Mouse (Mus musculus) adrenal gland, adult 2 months (tissue): ENCODE measurements around the gene Psma6. TPM values are rescaled to one million over a fixed set of nuclear protein-coding genes. Genes with fewer than 3 reads are reported as not detected.

Experiments
- DNase-seq: peaks from one replicate; pipeline ENCODE4 v3.0.0; 2021
- polyA plus RNA-seq: library from polyadenylated mRNA; depleted of rRNA; stranded (reverse); fragments of >200 nt; gene quantifications from 2 replicates; pipeline ENCODE4 v1.2.3, GENCODE M21; 2012
- total RNA-seq, 2 experiments: library from RNA; stranded (reverse); gene quantifications; 2 replicates each; pipeline ENCODE4 v1.2.3; 2021

Psma6 gene
- total and polyA plus RNA-seq, 3 experiments, result 14.8 to 242 (median 208) TPM

DNA sequence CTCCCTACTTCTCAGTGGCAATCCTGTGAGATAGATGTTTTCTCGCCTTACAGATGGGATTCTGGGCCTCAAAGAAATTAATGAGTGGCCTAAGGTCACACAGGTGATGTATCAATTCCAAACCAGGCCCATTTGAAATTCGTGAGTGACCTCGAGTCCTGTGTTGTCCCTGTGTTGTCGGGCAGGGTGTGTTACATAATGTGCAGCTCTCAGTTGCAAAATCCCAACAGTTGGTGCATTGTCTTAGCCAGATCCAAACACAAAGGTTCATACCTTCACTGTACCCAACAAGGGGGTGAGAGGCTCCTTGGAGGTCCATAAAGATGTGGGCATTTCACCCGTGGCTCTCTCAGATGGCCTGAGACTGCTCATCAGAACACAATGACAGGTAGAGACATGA, 56.4 kb downstream of the Psma6 start:
- no peak for DNase-seq

DNA sequence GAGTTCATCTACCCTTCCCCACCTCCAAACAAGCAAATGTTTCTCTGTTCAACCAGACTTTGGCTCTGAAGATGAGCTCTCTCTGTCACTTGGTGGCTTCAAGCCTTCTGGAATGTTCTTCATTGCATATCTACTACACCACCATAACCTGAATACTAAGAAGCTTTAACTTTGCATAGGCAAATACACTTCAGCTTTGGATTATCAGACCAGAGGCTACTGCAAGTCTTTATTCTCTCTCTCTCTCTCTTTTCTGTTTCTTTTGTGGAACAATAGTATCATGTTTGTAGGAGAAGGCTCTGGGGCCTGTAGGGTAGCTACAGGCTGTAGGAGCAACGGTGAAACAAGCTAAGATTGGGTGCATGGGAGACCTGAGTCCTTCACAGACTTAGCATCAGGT, 58.2 kb downstream of the Psma6 start:
- no peak for DNase-seq

DNA sequence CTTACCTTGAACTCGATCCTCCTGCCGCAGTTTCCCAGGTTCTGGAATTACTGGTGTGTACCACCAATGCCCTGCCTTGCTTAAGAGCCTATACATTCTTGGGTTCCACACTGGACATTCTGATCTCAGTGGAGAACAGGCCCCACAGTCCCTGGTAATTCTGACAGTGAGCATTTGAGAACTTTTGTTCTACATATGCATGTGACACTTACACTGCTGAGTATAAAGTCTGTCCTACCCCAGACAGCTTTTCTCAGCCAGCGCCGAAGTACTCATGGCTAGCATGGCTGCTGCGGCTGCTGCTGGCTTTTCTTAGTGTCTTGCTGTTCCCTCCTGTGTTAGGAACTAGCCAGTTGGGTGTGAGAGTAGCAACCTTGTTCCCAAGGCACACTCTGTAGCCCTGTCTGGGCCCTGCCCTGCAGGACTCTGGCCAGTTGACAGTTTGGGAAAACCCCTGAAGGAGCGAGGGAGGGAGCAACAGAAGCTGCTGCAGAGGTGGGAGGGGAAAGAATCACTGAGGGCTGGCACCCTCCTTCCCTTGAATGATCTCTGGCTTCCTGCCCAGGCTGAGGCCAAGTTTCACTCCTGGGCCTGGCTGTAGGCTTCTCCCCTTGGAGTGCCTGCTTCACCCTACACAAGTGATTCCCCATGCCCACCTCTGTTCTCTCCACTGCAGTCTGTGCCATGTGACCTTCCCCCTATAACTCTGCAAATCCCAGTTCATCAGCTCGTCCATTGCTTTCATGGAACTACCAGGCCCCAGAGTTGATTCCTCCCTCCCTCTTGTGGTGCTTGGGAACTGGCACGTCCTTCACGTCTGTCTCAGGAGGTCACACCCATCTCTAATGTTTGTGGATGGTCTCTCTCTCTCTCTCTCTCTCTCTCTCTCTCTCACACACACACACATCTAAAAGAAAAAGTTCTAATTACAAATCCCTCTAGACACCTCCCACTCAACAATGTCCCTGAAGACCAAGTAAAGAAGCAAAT, 59.1 kb downstream of the Psma6 start:
- peak; percentile 89 for DNase-seq

DNA sequence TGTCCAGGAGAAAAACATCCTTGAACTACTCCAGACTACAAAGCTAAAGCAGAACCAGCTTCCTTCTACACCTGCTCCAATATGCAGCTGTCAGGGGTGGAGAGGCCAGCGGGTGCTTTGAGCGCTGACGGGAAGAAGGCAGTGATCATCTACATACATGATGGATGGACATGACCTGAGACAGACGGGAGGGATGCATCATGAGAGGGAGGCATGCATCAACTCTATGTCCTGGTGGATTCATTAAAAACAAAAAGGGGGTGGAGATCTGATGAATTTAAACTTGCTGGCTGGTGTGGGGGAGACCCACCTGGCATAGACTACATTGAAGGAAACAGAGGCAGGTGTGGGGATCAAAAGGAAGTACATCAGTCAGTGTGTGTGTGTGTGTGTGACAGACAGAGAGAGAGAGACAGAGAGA, 60.0 kb downstream of the Psma6 start:
- no peak for DNase-seq

DNA sequence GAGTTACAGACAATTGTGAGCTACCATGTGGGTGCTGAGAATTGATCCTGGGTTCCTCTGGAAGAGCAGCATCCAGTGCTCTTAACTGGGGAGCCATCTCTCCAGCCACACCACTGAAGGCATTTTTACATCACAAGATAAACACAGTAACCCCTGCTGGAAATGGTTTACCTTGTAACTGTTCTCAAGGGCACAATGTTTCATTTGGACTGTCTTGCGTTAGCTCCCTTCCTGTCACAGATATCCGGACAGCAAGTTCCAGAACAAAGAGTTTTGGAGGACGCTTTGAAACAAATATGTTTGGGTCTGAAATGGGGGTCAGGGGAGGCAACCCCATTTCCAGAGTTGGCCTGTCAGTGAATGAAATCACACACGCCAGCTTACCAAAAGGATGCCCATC, 61.6 kb downstream of the Psma6 start:
- no peak for DNase-seq

DNA sequence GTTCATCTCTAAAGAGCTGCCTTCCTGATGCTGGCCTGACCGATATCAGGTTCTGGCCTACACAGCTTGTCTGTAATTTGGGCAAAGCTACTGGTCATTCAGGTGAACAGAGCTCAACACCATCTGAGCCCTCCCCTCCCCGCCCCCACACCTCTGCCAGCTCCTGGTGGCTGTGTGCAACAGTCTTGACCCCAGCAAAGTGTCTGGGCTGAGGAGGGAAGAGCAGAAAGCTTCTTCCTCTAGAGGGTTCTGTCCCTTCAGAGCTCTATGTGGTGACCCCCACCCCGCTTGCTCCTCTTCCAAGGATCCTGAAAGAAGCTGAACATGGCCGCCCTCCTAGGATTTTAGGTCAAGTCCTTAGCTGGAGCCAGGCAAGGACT, 62.3 kb downstream of the Psma6 start:
- DNase-seq, result no peak

DNA sequence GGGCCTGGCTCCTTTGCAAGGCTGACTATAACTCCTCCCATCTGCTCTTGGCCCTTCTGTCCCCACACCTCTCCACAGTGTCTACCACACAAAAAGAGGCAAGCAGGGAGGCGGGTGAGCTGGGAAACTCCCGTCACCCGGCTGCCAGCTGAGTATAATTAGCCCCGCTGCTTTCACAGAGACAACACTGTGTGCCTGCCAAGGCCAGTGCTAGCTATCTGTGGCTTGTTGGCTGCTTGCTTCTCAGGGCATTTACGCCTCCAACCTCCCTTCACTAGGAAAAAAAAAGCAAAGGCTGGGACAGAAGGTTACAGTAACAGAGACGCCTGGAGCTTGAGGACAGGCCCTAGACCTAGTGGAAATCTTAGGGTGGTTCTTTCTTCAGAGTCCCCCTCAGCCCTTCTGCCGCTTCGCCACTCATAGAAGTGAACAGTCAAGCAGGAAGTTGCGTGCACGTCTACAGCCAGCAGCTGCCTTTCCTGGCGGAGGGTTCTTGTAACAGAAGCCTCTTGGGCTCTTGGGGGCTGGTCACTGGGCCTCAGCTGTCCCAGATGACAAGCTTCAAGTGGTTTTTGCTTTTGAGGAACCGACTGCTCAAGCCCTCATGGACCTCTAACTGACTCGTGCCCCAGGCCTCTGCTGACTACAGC, 62.8 kb downstream of the Psma6 start:
- DNase-seq, result peak; percentile 79

DNA sequence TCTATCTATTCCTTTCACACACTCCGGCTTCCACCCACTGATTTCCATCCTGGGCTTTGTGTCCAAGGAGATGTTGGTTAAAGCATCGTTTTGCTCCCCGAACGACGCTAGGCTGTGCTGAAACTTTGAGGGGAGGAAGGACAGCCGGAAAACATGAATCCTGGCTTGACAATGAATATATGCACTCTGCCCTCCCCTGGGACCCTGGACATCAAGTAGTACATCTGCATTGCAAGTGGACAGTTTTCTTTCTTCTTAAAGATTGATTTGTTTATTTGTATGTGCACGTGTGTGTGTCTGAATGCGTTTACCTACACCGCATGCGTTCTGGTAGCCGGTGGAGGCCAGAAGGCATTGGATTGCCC, 63.4 kb downstream of the Psma6 start:
- no peak for DNase-seq

DNA sequence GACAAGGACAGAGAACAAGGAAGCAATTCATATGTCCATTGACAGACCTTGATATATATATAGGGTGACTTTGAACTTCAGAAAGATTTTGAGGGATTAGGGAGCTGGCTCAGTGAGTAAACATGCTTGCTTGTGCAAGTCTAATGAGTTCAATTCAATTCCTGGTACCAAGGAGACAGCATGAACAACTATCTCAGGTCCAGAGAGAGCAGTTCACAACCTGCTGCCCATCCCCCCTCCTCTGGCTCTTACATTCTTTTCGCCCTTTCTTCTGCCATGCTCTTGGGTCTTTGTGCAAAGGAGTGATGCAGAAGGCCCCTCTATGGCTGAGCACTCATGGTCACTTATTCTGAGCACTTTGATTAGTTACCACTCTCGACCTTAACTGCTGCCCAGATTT, 64.4 kb downstream of the Psma6 start:
- DNase-seq, result no peak

DNA sequence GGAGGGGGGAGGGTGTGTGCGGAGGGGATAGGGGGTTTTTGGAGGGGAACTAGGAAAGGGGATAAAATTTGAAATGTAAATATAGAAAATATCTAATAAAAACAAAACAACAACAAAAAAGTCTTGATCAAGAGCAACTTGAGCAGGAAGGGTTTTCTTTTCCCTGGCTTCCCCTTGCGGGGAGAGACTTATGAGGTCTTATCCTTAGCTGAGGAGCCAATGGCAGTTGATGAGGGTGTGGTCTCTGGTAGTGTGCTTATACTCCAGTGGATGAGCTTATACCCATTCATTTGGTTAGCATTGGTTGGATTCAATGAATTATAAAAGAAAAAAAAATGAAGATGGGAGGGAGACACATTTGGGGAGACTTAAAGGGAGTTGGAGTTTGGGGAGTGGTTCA, 65.0 kb downstream of the Psma6 start:
- no peak for DNase-seq

DNA sequence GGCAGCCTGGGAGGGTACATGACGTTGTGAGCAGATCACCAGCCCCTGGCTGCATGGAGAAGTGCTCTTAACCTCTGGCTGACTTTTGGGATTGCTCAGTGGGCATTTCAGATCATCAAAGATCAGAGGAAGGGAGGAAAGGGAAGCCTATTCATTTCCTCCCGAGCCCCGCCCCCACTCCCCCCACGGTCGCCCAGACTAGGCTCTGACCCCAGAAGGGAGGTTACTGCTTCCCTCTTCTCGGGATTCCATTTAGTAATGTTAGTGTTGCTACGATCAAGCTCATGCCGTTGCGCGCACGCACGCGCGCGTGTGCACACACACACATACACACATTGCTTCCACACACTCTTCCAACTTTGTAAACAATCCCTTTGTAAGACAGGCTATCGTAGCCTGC, 66.4 kb downstream of the Psma6 start:
- DNase-seq, result peak; percentile 40

DNA sequence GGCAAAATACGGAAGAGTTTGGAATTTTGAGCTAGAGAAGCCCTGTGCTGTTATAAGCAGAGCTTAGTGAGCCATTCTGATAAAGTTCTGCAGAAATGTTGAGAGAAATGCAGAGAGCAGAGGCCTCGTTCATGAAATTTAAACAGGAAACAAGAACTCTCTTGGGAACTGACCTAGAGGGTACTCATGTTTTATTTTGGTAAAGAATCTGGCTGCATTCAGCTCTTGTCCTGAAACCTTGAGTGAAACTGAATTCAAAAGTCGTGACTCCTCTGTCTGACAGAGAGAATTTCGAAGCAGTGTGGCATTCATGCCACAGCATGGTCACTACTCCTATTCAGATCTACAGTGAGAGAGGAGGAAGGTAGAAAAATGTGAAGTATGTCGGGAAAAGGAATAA, 68.8 kb downstream of the Psma6 start:
- no peak for DNase-seq

DNA sequence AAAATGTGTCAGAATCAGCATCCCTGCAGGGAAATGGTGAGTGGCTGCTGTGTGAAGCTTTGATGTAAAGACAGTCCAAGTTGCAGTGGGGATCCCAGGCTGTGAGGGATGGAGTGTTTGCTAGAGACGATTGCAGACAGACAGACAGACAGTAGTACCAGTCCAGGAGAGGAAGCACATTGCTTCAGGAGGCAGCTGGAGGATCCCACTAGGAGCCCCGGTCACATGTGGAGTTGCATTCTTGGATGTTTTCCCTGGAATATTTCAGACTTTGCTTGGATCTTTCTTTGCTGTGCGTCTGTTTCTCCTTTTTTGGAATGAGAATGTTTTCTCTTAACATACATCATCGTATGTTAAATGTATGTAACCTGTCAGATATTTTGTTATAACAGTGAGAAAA, 69.9 kb downstream of the Psma6 start:
- DNase-seq, result no peak

DNA sequence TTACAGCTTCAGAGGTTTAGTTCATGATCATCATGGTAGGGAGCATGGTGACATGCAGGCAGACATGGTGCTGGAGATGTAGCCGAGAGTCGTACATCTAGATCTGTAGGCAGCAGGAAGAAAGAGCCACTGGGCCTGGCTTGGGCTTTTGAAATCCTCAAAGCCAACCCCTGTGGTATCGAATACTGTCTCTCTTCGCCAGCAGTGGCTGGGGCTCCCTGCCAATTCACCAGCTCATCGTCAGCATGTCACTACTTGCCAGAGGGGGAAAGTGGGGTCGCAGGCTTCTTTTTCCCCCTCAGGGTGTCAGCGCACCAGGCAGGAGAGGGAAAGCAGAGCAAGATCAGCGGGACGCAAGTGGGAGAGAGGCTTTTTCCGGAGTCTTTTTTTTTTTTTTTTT, 71.2 kb downstream of the Psma6 start:
- DNase-seq, result no peak

DNA sequence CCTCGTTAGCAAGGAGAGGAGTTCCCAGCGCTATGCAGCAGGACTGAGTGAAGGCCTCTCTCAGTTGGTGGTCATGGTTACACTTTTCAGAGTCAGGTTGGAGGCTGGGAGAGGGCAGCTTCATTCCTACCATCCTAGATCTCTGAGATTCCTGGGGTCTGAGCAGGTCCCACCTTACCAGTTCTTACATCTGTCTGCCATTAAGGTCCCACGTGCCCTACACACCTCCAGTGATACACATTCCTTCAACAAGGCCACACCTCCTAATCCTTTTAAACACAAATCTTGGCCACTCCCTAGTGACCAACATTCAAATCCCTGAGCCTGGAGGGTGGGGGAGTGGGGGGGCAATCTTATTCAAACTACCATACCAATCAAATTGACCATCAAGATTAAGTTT, 72.1 kb downstream of the Psma6 start:
- no peak for DNase-seq

DNA sequence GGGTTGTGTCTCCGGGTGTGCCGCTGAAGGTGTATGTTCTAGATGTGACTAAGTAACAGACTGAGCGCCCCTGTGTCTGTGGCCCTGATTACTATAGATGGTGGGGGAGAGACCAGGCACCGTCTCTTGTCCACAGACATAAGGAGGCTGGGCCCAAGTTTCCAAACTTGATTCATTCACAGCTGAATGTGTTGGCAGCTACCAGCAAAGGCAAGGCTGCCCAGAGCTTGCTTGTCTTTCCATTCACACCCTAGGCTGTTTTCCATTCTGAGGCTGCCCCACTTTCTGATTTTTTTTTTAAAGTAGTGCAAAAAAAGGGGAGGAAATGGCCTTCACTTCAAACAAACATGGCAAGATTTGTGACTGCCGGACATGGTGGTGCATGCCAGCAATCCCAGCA, 72.9 kb downstream of the Psma6 start:
- peak; percentile 27 for DNase-seq

DNA sequence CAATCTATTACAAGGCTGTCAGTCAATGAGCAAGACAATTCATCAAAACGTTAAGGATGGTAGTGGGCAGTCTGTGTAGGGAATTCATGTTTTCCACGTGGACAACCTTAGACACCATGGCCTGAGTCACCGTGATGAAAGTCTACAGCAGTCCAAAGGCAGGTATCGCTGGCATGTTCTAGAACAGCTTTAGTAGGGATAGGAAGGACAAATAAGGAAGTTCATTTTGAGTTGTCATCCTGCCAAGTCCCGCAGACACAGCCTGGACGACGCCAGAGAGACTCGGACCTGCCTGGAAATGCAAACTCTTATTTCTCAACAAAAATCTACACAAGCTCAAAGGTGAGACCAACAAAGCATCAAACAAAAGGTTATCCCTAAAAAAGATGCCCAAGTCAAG, 75.7 kb downstream of the Psma6 start:
- DNase-seq, result no peak

DNA sequence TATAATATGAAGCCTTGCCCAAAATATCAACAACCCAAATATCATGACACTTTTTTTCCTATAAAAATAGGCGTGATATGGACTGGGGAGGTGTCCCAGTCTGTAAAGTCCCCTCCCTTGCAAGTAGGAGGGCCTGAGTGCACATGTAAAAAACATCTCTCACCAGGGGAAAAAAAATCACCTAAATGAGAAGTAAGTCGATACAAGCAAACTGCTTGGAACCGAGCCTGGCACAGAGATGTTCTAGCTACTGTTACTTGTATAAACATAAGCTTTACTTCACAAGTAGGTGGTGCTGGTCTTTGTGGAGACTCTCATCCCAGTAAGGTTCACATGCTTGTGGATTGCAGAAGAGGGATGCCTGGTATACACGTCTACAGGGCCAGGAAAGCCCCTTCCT, 76.9 kb downstream of the Psma6 start:
- DNase-seq, result no peak

DNA sequence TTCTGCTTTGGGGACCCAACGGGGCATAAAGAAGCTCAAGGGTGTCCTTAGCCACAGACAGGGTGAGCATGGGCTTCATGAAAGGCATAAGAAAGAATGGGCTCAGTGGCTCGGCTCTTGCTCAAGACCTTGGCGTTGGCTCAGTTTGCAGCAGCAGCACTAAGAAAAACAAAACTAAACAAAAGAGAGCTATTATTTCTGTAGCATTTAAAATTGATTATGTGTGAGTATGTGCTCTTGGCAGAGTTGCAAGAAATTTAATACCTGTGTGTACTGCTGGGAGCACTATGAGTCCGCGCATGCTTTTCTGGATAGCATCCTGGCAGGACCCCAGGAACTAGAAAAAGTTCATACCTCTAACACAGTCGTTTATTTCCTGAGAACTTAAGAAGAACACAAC, 77.7 kb downstream of the Psma6 start:
- peak; percentile 42 for DNase-seq

DNA sequence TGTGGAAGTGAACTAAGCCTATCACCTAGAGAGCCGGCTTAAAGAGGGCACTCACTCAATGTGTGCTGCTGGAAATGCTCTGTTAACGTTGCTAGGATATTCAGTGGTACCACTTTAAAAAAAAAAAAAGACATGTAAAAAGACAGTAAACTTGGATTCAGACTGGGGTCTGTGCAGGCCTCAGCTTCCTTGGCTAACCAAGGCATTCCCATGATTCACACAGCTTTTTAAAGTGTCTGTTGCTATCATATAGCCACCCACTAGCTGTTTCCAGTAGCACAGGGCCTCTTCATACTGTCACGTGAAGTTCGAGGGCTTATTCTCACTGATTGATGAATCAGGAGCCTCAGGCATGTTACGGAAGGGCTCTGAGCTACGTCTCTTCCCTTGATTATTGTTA, 78.4 kb downstream of the Psma6 start:
- DNase-seq, result no peak

DNA sequence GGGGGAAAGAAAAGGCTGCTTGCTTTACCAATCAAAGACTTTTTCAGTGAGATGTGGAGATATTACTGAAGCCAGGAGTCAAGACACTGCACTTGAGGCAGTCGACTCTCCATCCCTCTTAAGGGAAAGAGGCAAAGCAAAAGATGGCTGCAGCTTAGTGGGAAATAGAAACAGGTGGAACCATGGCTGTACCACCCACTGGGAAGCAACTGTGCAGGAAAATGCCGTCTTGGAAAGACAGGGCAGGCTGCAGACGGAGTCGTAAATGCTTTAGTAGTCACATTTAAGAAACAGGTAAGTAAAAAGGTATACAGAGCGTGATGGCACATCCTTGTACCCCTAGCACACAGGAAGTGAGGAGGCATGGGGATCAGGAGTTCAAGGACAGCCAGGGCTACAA, 79.1 kb downstream of the Psma6 start:
- no peak for DNase-seq

DNA sequence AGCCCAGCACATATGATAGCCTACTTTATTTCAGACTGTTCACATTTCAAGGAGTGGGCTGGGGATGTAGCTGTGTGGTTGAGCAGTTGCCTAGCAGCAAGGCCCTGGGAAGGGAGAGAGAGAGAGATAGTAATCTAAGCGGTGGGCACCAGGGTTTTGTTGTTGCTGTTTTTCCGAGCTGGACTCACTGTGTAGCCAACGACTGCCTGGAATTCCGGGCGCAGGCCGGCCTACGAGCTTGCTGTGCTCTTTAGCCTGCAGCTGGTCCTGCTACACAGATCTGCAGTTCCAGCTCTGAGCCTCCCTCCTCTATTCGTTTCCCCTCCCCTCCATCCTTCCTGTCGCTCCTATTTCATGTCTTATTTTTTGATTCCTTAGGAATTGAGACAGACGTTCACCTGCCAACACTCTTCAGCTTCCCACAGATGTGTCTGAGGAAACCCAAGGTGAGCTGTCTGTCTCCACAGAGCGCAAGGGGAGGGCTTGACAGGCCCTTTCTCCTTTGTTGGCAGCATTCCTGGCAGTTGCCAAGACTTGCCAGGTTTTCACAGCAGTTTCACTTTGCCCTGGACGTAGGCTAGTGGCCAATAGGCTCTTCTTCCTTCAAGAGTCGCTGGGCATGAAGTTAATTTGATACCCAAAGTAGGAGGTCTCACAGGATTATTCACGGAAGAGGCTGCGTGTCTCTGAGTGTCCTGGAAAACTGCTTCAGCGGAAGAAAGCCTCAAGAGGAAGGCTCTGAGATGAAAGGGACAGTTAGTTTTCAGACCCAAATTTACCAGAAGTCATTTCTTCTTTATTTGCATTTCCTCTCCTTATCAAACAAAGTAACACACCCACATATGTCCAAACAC, 80.2 kb downstream of the Psma6 start:
- DNase-seq, result peak; percentile 84
